Mouse (Mus musculus) intestine, embryonic 14.5 days (tissue): ENCODE results near the gene Atf7ip. TPM values are rescaled to one million over a fixed set of nuclear protein-coding genes. Genes with fewer than 3 reads are reported as not detected.

ENCODE experiments used
- ATAC-seq: fragments of 200-750 bp; cut with Nextera tagmentation; replicated peaks from 2 replicates; pipeline ENCODE4 v1.8.0; 2017; ENCODE audit warnings: low read depth, moderate number of reproducible peaks, moderate TSS enrichment, moderate library complexity; ENCODE audit not compliant: low FRiP score, low TSS enrichment
- DNase-seq: peaks from one replicate; pipeline ENCODE4 v3.0.0-alpha.2; 2018; ENCODE audit warnings: low spot score
- H3K27ac ChIP-seq: fragments of 300-500 bp; sonication (generic); 2 replicates; pipeline ENCODE4 v1.5.1; 2014; ENCODE audit warnings: low read depth, mild to moderate bottlenecking, control low read depth
- H3K27me3 ChIP-seq: fragments of 300-500 bp; sonication (generic); replicated peaks from 2 replicates; pipeline ENCODE4 v1.6.1; 2014; ENCODE audit warnings: low read length, control low read depth; ENCODE audit not compliant: control insufficient read depth, insufficient read depth
- H3K36me3 ChIP-seq: fragments of 300-500 bp; sonication (generic); 2 replicates; pipeline ENCODE4 v1.6.1; 2014; ENCODE audit warnings: low read length, control low read depth; ENCODE audit not compliant: control insufficient read depth, insufficient read depth
- H3K4me1 ChIP-seq: fragments of 300-500 bp; sonication (generic); replicated peaks from 2 replicates; pipeline ENCODE4 v1.6.1; 2014; ENCODE audit warnings: low read length, control low read depth, mixed read lengths; ENCODE audit not compliant: control insufficient read depth, insufficient read depth
- H3K4me2 ChIP-seq: fragments of 300-500 bp; sonication (generic); 2 replicates; pipeline ENCODE4 v1.6.1; 2014; ENCODE audit warnings: low read length
- H3K4me3 ChIP-seq: fragments of 300-500 bp; sonication (generic); 2 replicates; pipeline ENCODE4 v1.5.1; 2014; ENCODE audit warnings: low read depth, low read length, control low read depth, mixed read lengths
- H3K9ac ChIP-seq: fragments of 300-500 bp; sonication (generic); 2 replicates; pipeline ENCODE4 v1.6.1; 2014; ENCODE audit warnings: mild to moderate bottlenecking, low read length
- H3K9me3 ChIP-seq: fragments of 300-500 bp; sonication (generic); 2 replicates; pipeline ENCODE4 v1.6.1; 2016; ENCODE audit warnings: low read length, control low read depth; ENCODE audit not compliant: control insufficient read depth
- WGBS: fragments of 180-500 bp; shearing (Covaris S2); extraction: QIAGEN DNeasy Blood & Tissue Kit; methylation state at CpG from one replicate; pipeline ENCODE4 v1.1.7; 2014; 5-methylcytosine and 5-hydroxymethylcytosine counted together
- polyA plus RNA-seq: library from polyadenylated mRNA; unstranded; fragments of >200 nt; fragmentation: Nextera tagmentation; extraction: Ambion mirVana; gene quantifications from 2 replicates; pipeline ENCODE4 v1.2.1, GENCODE M21; 2014

Atf7ip gene
- polyA plus RNA-seq, 1 experiment from 2014 or later, result 32.9 TPM

DNA sequence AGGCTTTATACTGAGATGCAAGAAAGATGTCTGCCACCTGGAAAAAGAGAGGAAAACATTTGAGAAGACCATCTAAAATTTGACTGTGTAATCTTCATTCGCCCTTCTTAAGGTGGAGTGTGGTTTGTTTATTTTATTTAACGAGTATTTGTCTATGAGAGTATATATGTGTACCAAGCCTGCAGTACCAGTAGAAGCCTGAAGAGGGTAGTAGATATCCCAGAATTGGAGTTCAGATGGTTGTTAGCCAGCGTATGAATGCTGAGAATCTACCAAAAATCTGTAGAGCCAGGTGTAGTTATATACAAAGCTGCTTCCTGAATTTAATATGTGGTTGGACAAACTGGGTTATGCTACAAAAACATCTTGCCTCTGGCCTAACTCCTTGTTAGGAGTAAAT is 106.3 kb downstream of the Atf7ip start:
- no peak overlapping the region for H3K9ac ChIP-seq
- H3K4me1 ChIP-seq, result no peaks in the 10 kb centered on the region
- DNase-seq, result no peak
- H3K36me3 ChIP-seq, result peaks cover 38% of the 10 kb centered on the region
- no peak for ATAC-seq
- no peak overlapping the region for H3K4me3 ChIP-seq
- no peaks in the 10 kb centered on the region for H3K27me3 ChIP-seq
- H3K4me2 ChIP-seq, result no peak overlapping the region
- no peak overlapping the region for H3K27ac ChIP-seq
- WGBS, result 93% methylated on average over 3 of the region's 3 CpGs
- 0 out of 2 replicates have a peak, but pooled peaks cover 5% of the 10 kb centered on the region for H3K9me3 ChIP-seq

DNA sequence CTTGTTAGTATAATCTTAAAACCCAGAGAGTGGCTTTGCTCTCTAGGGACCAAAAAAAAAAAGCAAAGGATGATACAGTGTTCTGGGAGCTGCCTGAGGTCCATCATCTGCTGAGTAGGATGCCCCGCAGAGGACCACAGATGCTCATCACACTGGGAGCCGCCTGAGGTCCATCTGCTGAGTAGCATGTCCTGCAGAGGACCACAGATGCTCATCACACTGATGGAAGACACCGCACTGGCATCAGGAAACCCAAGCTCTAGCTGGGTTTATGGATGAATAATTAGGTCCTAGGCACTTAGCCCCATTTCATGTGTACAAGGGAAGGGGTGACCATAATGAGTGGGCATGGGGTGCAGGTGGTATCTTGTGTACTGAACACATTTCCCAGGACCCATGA is 108.2 kb downstream of the Atf7ip start:
- ATAC-seq (no peak), DNase-seq (no peak)
- Histone ChIP-seq H3K27ac (no peak overlapping the region), H3K4me3 (no peak overlapping the region), H3K9me3 (0 out of 2 replicates have a peak, but pooled peaks cover 5% of the 10 kb centered on the region), H3K36me3 (peaks cover 22% of the 10 kb centered on the region), H3K9ac (no peak overlapping the region), H3K27me3 (no peaks in the 10 kb centered on the region), H3K4me2 (no peak overlapping the region), H3K4me1 (no peaks in the 10 kb centered on the region)
- 89% methylated on average over 3 of the region's 3 CpGs for WGBS

DNA sequence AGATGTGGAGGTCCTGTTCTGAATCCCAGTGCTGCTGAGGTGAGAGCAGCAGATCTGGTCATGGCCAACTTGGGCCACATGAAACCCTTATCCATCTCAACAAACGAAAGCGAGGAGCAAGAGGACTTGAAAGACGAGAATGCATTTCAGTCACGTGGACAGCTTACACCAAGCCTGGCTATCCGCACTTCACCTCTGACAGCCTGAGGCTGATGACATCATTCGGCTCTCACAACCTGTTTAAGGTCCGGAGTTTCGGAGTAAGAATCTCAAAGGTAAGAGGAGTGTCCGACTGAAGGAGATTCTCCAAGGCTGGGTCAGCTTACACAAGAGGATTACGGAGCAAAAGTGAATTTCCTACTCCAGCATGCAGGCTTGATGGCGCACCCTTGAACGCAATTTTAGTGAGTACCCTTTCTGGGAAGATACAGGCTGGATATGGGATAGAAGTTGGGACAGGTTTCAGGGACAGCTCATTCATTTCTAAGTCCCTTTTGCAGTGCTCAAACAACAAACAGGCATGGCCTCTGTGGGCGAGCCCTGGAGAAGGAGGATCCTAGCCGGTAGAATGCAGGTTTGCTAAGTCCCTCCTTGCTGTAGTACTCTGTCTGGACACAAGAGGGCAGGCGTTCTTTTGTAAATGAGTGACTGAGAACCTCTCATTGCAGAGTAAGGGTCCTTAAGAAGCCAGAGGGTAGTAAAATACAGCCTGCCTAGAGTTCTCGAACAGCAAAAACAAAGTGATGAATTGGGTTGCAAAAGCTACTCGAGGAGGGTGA is 114.6 kb downstream of the Atf7ip start:
- Histone ChIP-seq H3K27me3 (no peaks in the 10 kb centered on the region), H3K4me3 (no peak overlapping the region), H3K36me3 (no peaks in the 10 kb centered on the region), H3K4me1 (no peaks in the 10 kb centered on the region), H3K9me3 (0 out of 2 replicates have a peak, but pooled peaks cover 4% of the 10 kb centered on the region), H3K27ac (no peak overlapping the region), H3K4me2 (peak overlapping the region; percentile 27; the same call in 1 of the 2 replicates), H3K9ac (no peak overlapping the region)
- WGBS, result 45% methylated on average over 17 of the region's 17 CpGs
- peak; percentile 95 for DNase-seq
- ATAC-seq, result peak; percentile 59

DNA sequence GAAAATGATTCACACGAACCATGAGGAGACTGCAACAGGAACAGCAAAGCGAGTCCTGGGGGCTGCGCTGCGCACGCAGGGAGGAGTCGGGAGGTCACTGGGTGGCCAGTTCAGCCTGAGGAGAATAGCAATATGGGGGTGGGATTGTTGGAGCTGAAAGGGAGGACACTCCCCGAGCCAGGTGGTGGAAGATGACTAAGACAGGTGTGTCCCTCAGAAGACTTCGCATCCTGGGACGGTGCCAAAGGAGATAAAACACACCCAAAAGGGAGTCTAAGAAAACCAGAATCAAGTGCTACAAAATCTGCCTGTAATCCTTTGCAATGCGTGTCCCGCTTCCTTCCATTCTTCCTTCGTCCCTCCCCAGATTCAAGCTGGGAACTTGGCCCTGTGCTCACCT is 119.5 kb downstream of the Atf7ip start:
- Histone ChIP-seq H3K4me3 (no peak overlapping the region), H3K27ac (no peak overlapping the region), H3K4me1 (no peaks in the 10 kb centered on the region), H3K9me3 (0 out of 2 replicates have a peak, but pooled peaks cover 4% of the 10 kb centered on the region), H3K36me3 (no peaks in the 10 kb centered on the region), H3K4me2 (no peak overlapping the region), H3K9ac (no peak overlapping the region), H3K27me3 (no peaks in the 10 kb centered on the region)
- WGBS, result 90% methylated on average over 12 of the region's 12 CpGs
- ATAC-seq (no peak), DNase-seq (no peak)

DNA sequence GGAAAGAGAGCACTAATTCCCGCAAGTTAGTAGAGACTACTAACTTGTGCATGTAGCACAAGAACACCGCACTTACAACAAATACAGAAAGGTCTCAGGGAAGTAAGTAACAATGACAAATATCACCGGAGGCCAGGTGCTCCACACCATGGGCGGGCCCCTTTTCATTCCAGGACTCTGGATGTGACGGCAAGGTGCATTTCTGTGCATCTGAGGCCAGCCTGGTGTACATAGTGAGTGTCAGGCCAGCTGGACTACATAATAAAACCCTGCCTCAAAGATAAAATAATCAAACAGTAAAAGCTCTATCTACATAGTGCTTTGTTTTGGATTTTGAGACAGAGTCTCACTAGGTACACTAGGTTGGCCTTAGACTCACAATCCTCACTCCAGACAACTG is 123.7 kb downstream of the Atf7ip start:
- 84% methylated on average over 5 of the region's 5 CpGs for WGBS
- ATAC-seq, result 0 out of 2 replicates have a peak, but pooled peaks have one; percentile 69
- H3K9me3 ChIP-seq, result no peaks in the 10 kb centered on the region
- no peaks in the 10 kb centered on the region for H3K36me3 ChIP-seq
- no peak for DNase-seq
- H3K27me3 ChIP-seq, result no peaks in the 10 kb centered on the region
- H3K4me3 ChIP-seq, result no peak overlapping the region
- H3K27ac ChIP-seq, result no peak overlapping the region
- H3K9ac ChIP-seq, result no peak overlapping the region
- no peak overlapping the region for H3K4me2 ChIP-seq
- no peaks in the 10 kb centered on the region for H3K4me1 ChIP-seq

DNA sequence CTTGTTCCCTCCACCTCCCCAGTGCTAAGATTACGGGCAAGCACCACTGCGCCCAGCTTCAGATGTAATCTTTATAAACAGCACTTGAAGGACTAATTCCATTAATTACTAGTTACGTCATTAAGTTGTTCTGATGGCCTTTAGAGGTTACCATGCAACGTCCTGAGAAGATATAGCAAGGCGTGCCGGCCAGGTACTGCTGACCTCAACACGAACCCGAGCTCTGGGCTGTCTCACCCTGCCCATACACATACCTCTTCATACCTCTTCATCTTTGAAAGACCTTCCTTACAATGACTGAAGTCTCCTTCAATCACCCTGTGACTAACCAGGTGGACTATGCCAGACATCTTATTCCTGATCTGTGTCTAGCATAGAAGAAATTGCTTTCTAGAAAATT is 125.6 kb downstream of the Atf7ip start:
- no peaks in the 10 kb centered on the region for H3K9me3 ChIP-seq
- H3K27ac ChIP-seq, result no peak overlapping the region
- H3K4me2 ChIP-seq, result no peak overlapping the region
- DNase-seq (no peak), ATAC-seq (no peak)
- no peaks in the 10 kb centered on the region for H3K27me3 ChIP-seq
- H3K4me1 ChIP-seq, result no peaks in the 10 kb centered on the region
- WGBS, result 75% methylated on average over 8 of the region's 8 CpGs
- no peaks in the 10 kb centered on the region for H3K36me3 ChIP-seq
- no peak overlapping the region for H3K4me3 ChIP-seq
- no peak overlapping the region for H3K9ac ChIP-seq

DNA sequence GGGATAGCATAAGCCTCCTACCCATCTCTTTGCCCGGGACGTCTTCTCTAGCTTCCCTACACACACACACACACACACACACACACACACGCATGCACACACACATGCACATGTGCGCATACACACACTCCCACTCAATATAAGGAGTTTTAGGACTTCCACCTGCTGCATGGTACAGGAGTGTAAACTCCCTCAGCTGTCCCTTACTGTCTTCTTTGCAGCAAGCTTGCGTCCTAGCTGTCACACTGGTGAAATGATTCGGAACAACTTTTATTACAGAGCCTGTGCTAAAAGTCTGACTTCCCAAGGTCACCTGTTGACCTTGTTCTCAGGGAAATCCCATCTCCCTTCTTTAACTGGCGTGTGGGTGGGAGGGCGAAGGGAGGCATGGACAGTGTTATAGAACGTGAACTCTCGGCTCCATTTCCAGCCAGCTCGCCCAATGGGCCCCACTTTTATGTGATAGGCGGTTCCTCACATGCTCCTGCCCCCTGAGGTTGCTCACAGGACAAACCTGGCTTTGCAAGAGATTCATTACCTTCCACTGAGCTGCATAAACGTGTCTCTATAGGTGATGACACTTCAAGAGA is 126.1 kb downstream of the Atf7ip start:
- Histone ChIP-seq H3K4me1 (no peaks in the 10 kb centered on the region), H3K9ac (no peak overlapping the region), H3K27me3 (no peaks in the 10 kb centered on the region), H3K9me3 (no peaks in the 10 kb centered on the region), H3K4me2 (no peak overlapping the region), H3K36me3 (no peaks in the 10 kb centered on the region), H3K27ac (no peak overlapping the region), H3K4me3 (no peak overlapping the region)
- DNase-seq (no peak), ATAC-seq (no peak)
- 75% methylated on average over 13 of the region's 13 CpGs for WGBS

DNA sequence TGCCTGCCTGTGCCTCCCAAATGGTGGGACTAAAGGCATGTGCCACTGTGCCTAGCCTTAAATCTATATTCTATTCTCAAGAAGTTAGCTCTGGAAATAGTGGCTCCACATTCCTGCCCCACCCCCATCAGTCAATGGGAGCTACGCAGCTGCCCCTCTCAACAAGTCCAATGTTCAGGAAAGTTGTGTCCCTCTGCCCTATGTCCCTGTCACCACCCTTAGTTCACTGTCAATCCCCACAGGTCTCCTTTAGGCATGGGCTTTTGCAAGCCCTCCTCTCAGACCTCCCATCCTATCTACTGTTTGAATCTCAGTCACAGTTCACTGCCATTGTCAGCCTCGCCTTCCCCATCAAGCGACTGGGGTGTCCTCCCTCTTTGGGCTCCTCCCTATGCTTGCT is 127.2 kb downstream of the Atf7ip start:
- Histone ChIP-seq H3K36me3 (no peaks in the 10 kb centered on the region), H3K27me3 (no peaks in the 10 kb centered on the region), H3K4me3 (no peak overlapping the region), H3K9me3 (no peaks in the 10 kb centered on the region), H3K4me1 (no peaks in the 10 kb centered on the region), H3K9ac (no peak overlapping the region), H3K4me2 (no peak overlapping the region), H3K27ac (no peak overlapping the region)
- DNase-seq (no peak), ATAC-seq (no peak)
- WGBS, result 84% methylated on average over 3 of the region's 3 CpGs

DNA sequence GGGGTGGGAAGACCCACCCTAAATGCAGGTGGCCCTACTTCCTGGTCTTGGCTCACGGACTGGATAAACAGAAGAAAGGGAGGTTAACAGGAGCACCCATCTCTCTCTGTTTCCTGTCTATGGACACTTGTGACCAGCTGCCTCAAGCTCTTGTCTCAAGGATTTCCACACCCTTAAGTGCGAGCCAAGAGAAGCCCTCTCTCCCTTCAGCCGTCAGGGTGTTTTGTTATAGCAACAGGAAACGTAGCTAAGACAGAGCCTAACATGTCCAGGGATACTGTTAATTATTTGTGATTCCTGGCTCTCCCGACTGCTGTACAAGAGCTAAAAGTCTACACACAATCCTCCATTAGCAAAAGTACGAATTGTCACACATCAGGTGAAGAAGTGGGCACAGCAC is 127.8 kb downstream of the Atf7ip start:
- H3K36me3 ChIP-seq, result no peaks in the 10 kb centered on the region
- ATAC-seq (no peak), DNase-seq (no peak)
- H3K9me3 ChIP-seq, result no peaks in the 10 kb centered on the region
- H3K27ac ChIP-seq, result no peak overlapping the region
- 54% methylated on average over 6 of the region's 6 CpGs for WGBS
- no peak overlapping the region for H3K9ac ChIP-seq
- H3K27me3 ChIP-seq, result no peaks in the 10 kb centered on the region
- H3K4me2 ChIP-seq, result no peak overlapping the region
- no peak overlapping the region for H3K4me3 ChIP-seq
- H3K4me1 ChIP-seq, result no peaks in the 10 kb centered on the region
